Mouse (Mus musculus): ENCODE results near the gene Micall2.

GRCm38 (mm10) chr5:139718949-139719348, 17.2 kb downstream of the Micall2 start:
- TF ChIP-seq CTCF (IDR thresholded peaks at IDR 0.05; ENCODE audit: low read depth, low read length) (no peak), POLR2A (IDR thresholded peaks at IDR 0.05; ENCODE audit: extremely low read depth, insufficient read depth, low read length) (no peak)
